Mouse (Mus musculus) forebrain, postnatal 0 days (tissue): ENCODE measurements around the gene Pilrb1. TPM values are rescaled to one million over a fixed set of nuclear protein-coding genes. Genes with fewer than 3 reads are reported as not detected.
"Not testable (repeated sequence)": the region's sequence is repeated elsewhere in the genome, so short reads cannot be mapped to it uniquely, and the experiment has no call there.

Source experiments
- ATAC-seq: fragments of 200-750 bp; cut with Nextera tagmentation; 2 replicates; pipeline ENCODE4 v1.8.0; 2017; ENCODE audit warnings: mild to moderate bottlenecking, moderate library complexity
- DNase-seq: peaks from one replicate; pipeline ENCODE4 v3.0.0-alpha.2; 2015
- H3K27ac ChIP-seq: fragments of 300-500 bp; sonication (generic); 2 replicates; pipeline ENCODE4 v1.5.1; 2014; ENCODE audit warnings: low read depth, mild to moderate bottlenecking, antibody characterized with exemption, low read length, moderate library complexity, mixed read lengths
- H3K27me3 ChIP-seq: fragments of 300-500 bp; sonication (generic); 2 replicates; pipeline ENCODE4 v1.6.1; 2014; ENCODE audit warnings: mild to moderate bottlenecking, low read length, mixed read lengths; ENCODE audit not compliant: insufficient read depth
- H3K36me3 ChIP-seq: fragments of 300-500 bp; sonication (generic); 2 replicates; pipeline ENCODE4 v1.6.1; 2014; ENCODE audit warnings: mild to moderate bottlenecking, moderate library complexity; ENCODE audit not compliant: insufficient read depth
- H3K4me1 ChIP-seq: fragments of 300-500 bp; sonication (generic); 2 replicates; pipeline ENCODE4 v1.6.1; 2014; ENCODE audit warnings: antibody characterized with exemption; ENCODE audit not compliant: insufficient read depth
- H3K4me2 ChIP-seq: fragments of 300-500 bp; sonication (generic); 2 replicates; pipeline ENCODE4 v1.6.1; 2014; ENCODE audit warnings: low read depth, mild to moderate bottlenecking, moderate library complexity
- H3K4me3 ChIP-seq: fragments of 300-500 bp; sonication (generic); 2 replicates; pipeline ENCODE4 v1.5.1; 2014; ENCODE audit warnings: low read depth, low read length, mixed read lengths
- H3K9ac ChIP-seq: fragments of 300-500 bp; sonication (generic); 2 replicates; pipeline ENCODE4 v1.6.1; 2014; ENCODE audit warnings: mild to moderate bottlenecking
- H3K9me3 ChIP-seq: fragments of 300-500 bp; sonication (generic); 2 replicates; pipeline ENCODE4 v1.6.1; 2016; ENCODE audit warnings: low read length
- CTCF ChIP-seq: sonication (generic); IDR thresholded peaks from 2 replicates; pipeline ENCODE4 v1.5.1; 2016; ENCODE audit warnings: antibody characterized with exemption, control low read depth, low read depth
- WGBS: fragments of 180-500 bp; shearing (Covaris S2); extraction: QIAGEN DNeasy Blood & Tissue Kit; methylation state at CpG from one replicate; pipeline ENCODE4 v1.1.7; 2014; 5-methylcytosine and 5-hydroxymethylcytosine counted together
- polyA plus RNA-seq: library from polyadenylated mRNA; unstranded; fragments of >200 nt; fragmentation: Nextera tagmentation; extraction: Ambion mirVana; gene quantifications from 2 replicates; pipeline ENCODE4 v1.2.1, GENCODE M21; 2015
- total RNA-seq: library from RNA; depleted of rRNA; stranded (reverse); fragments of >200 nt; gene quantifications from 2 replicates; pipeline ENCODE4 v1.2.3, GENCODE M21; 2014; rRNA removed

The Pilrb1 gene
- total RNA-seq (not detected in 2 replicates), polyA plus RNA-seq (not detected in 2 replicates)

DNA sequence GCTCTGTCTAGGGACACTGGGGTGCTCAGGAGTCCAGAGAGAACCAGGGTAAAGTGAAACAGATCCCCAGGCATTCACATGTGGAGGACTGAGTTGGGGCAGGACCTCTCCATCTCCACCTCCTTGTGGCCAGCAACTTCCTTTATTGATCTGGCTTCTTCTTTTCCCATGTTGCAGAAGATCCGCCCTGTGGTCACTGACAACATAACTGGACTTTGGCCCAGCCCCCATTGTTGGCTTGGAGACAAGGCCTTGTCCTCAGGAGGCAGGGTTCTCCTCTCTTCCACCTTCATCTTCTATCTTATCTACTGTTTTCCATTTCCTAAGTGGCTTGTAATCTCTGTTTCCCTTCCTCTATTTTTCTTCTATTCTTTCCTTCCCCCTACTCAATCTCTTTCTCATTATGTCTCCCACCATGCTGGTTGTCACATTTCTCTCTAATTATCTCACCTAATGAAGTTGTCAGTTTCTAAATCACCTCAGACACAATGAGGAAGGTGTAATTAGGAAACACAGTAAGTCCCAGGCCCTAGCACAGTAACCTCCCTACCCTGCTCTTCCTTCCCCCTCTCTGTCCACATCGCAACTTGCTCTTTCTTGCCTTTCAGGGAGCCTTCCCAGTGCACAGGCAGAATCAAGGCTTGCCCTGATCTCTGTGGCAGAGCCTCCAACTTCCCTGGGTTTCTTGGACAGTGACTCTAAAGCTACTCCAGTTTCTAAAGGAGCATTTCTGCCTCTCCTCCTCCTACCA is at the start of gene Pilrb1:
Gene Pilrb1 (minus strand): TSS at position 147 of the 751 bp plus-strand sequence.
- H3K4me1 ChIP-seq, H3K36me3 ChIP-seq, ATAC-seq, H3K27ac ChIP-seq, DNase-seq, H3K9me3 ChIP-seq, H3K4me3 ChIP-seq, H3K27me3 ChIP-seq, H3K9ac ChIP-seq, H3K4me2 ChIP-seq: not testable (repeated sequence)
- WGBS = 87% methylated on average over 2 of the region's 2 CpGs

DNA sequence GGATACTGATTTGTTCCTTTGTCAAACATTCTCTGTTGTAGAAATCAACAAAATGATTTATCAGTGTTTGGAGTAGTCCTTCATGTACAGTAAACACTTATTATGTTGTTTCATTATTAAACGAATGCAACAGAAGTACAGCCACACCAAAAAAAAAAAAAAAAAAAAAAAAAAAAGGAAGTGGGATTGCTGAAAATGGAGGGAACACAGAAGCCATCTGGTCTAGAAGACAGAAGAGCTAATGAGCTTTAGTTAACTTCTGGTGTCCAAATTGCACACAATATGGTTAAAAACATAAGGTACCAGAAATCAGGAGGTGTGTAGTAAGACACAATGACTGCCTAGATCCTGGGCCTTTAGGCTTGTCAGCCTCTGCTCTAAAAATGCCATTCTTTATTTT is 39.9 kb upstream of the Pilrb1 start:
- no peak for ATAC-seq
- Histone ChIP-seq H3K9me3 (no peaks in the 10 kb centered on the region), H3K4me2 (no peak overlapping the region), H3K9ac (no peak overlapping the region), H3K27me3 (no peaks in the 10 kb centered on the region), H3K4me1 (no peaks in the 10 kb centered on the region), H3K4me3 (no peak overlapping the region), H3K36me3 (no peaks in the 10 kb centered on the region), H3K27ac (no peak overlapping the region)
- WGBS = 76% methylated on average over 1 of the region's 1 CpGs
- TF ChIP-seq CTCF = no peak
- peak; percentile 1 for DNase-seq

DNA sequence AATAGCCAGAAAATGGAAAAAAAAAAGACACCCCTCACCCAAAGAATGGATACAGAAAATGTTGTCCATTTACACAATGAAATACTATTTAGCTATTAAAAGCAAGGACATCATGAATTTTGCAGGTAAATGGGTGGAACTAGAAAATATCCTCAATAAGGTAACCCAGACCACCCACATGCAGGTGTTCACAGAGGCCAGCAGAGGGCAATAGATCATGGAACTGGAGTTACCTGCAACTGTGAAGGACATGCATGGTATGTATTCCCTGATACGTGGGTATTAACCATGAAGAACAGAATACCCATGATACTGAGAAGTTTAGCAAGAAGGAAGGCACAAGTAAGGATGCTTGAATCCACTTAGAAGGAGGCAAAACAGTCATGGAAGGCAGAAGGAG is 35.0 kb upstream of the Pilrb1 start:
- Histone ChIP-seq H3K36me3 (no peaks in the 10 kb centered on the region), H3K27ac (no peak overlapping the region), H3K4me2 (no peak overlapping the region), H3K4me3 (no peak overlapping the region), H3K27me3 (no peaks in the 10 kb centered on the region), H3K9me3 (no peaks in the 10 kb centered on the region), H3K9ac (no peak overlapping the region), H3K4me1 (no peaks in the 10 kb centered on the region)
- TF ChIP-seq CTCF = peak; percentile 38
- DNase-seq = no peak
- no peak for ATAC-seq
- WGBS = 56% methylated on average over 1 of the region's 1 CpGs

DNA sequence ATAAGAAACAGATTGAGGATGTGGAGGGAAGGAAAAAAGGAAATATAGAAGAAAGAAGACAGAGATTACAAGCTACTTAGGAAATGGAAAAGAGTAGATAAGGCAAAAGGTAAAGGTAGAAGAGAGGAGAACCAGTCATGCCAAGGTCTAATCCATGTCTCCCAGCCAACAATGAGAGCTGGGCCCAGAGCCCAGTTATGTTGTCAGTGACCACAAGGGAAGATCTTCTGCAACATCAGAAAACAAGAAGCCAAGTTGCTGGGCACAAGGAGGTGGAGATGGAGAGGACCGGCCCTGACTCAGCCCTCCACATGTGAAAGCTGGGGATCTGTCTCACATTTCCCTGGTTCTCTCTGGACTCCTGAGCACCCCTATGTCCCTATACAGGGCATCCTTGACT is 29.8 kb upstream of the Pilrb1 start:
- no peak for ATAC-seq
- no peaks in the 10 kb centered on the region for H3K4me1 ChIP-seq
- no peak overlapping the region for H3K4me3 ChIP-seq
- no peaks in the 10 kb centered on the region for H3K27me3 ChIP-seq
- no peak overlapping the region for H3K27ac ChIP-seq
- no peak overlapping the region for H3K9ac ChIP-seq
- H3K9me3 ChIP-seq = no peaks in the 10 kb centered on the region
- H3K36me3 ChIP-seq = no peaks in the 10 kb centered on the region
- 90% methylated on average over 1 of the region's 1 CpGs for WGBS
- DNase-seq = no peak
- no peak overlapping the region for H3K4me2 ChIP-seq
- TF ChIP-seq CTCF = no peak

DNA sequence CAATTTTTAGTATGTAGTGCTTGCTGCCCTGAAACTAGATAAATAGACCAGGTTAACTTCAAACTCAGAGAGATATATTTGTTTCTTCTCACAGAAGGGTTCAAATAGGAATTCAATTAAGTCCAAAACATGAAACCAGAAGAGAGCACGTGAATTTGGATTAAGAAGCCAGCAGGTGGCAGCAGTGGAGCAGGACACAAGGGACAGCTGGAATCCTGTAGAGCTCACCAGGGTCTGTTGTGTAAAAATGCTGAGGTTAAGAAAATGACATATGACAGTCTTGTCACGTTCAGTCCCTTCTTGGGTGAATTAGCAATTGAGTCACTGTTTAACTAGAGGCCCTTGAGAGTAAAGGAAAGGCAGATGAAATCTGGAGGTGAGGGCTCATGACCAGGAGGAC is 28.0 kb upstream of the Pilrb1 start:
- H3K9me3 ChIP-seq = no peaks in the 10 kb centered on the region
- H3K27ac ChIP-seq = no peak overlapping the region
- no peak overlapping the region for H3K4me3 ChIP-seq
- H3K4me2 ChIP-seq = no peak overlapping the region
- no peaks in the 10 kb centered on the region for H3K4me1 ChIP-seq
- DNase-seq (peak; percentile 62), ATAC-seq (no peak; the same call in 1 of the 2 replicates)
- peak; percentile 64 for TF ChIP-seq CTCF
- H3K36me3 ChIP-seq = no peaks in the 10 kb centered on the region
- H3K9ac ChIP-seq = no peak overlapping the region
- 10% methylated on average over 2 of the region's 2 CpGs for WGBS
- H3K27me3 ChIP-seq = no peaks in the 10 kb centered on the region

DNA sequence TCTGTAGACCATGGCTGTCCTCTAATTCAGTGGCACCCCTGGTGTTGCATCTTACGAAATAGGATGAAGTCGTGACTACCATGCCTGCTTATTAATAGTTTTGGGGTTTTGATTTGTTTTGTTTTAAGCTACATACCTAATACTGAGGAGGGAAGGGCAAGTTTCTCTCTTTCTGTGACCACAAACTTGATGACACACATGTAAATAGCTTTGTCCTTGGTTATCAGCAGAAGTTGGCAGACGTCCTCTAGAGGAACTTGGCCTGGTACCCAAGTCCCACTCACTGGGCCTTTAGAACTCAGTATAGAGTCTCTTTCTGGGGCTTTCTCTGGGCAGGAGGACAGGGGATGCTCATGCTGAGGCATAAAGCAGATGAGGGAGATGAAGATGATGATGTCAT is 25.4 kb upstream of the Pilrb1 start:
- H3K27ac ChIP-seq = no peak overlapping the region
- no peak overlapping the region for H3K4me3 ChIP-seq
- no peaks in the 10 kb centered on the region for H3K9me3 ChIP-seq
- no peaks in the 10 kb centered on the region for H3K36me3 ChIP-seq
- no peaks in the 10 kb centered on the region for H3K4me1 ChIP-seq
- TF ChIP-seq CTCF = no peak
- WGBS = 90% methylated on average over 3 of the region's 3 CpGs
- no peak for DNase-seq
- H3K27me3 ChIP-seq = no peaks in the 10 kb centered on the region
- no peak overlapping the region for H3K9ac ChIP-seq
- ATAC-seq = no peak
- no peak overlapping the region for H3K4me2 ChIP-seq

DNA sequence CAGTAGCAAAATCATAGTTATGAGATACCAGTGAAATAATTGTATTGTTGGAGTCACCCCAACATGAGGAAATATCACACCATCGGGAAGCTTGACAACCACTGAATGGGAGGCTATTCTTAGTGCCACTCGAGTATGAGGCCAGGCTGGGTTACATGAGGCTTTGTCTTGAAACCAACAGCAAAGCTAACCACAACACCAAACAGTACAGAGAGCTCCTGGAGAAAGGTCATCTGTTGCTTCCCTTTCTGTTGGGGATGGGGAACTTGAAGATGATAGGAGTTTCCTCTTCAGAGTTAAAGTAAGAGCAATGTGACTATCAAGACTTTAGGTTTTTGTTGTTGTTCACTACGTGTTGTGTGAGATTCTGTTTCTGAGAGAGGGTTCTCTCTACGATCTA is 25.0 kb upstream of the Pilrb1 start:
- no peak overlapping the region for H3K9ac ChIP-seq
- no peak for TF ChIP-seq CTCF
- H3K27ac ChIP-seq = no peak overlapping the region
- H3K9me3 ChIP-seq = no peaks in the 10 kb centered on the region
- H3K4me1 ChIP-seq = no peaks in the 10 kb centered on the region
- ATAC-seq = no peak
- no peaks in the 10 kb centered on the region for H3K27me3 ChIP-seq
- no peak overlapping the region for H3K4me3 ChIP-seq
- 84% methylated on average over 4 of the region's 4 CpGs for WGBS
- no peak for DNase-seq
- no peak overlapping the region for H3K4me2 ChIP-seq
- no peaks in the 10 kb centered on the region for H3K36me3 ChIP-seq
